Mouse (Mus musculus): ENCODE results near the gene Cdk5.

The Cdk5 gene

GRCm38 (mm10) chr5:24392724-24393123 is 30.6 kb downstream of the Cdk5 start:
- no peak for TF ChIP-seq GATA4 (IDR thresholded peaks at IDR 0.05; ENCODE audit: insufficient replicate concordance, low read length)

- TF ChIP-seq GATA4 (IDR thresholded peaks at IDR 0.05; ENCODE audit: insufficient replicate concordance, low read length): no peak
Observed at GRCm38 (mm10) chr5:24391864-24392263, 31.5 kb downstream of the Cdk5 start, which contains the start of gene Atg9b. Atg9b (minus strand) TSS chr5:24392143.

- TF ChIP-seq GATA4 (IDR thresholded peaks at IDR 0.05; ENCODE audit: insufficient replicate concordance, low read length): no peak
Observed at GRCm38 (mm10) chr5:24389658-24390020, 33.7 kb downstream of the Cdk5 start.

- TF ChIP-seq GATA4 (IDR thresholded peaks at IDR 0.05; ENCODE audit: insufficient replicate concordance, low read length): no peak
Observed at GRCm38 (mm10) chr5:24389011-24389657, 34.2 kb downstream of the Cdk5 start.

GRCm38 (mm10) chr5:24388246-24388915 is 34.9 kb downstream of the Cdk5 start:
- TF ChIP-seq GATA4 (IDR thresholded peaks at IDR 0.05; ENCODE audit: insufficient replicate concordance, low read length): no peak

GRCm38 (mm10) chr5:24387264-24388241 is 35.8 kb downstream of the Cdk5 start:
- TF ChIP-seq GATA4 (IDR thresholded peaks at IDR 0.05; ENCODE audit: insufficient replicate concordance, low read length): no peak

GRCm38 (mm10) chr5:24385887-24386550 is 37.3 kb downstream of the Cdk5 start:
- no peak for TF ChIP-seq GATA4 (IDR thresholded peaks at IDR 0.05; ENCODE audit: insufficient replicate concordance, low read length)

GRCm38 (mm10) chr5:24385374-24385773 is 38.0 kb downstream of the Cdk5 start:
- no peak for TF ChIP-seq GATA4 (IDR thresholded peaks at IDR 0.05; ENCODE audit: insufficient replicate concordance, low read length)

- no peak for TF ChIP-seq GATA4 (IDR thresholded peaks at IDR 0.05; ENCODE audit: insufficient replicate concordance, low read length)
Observed at GRCm38 (mm10) chr5:24384407-24384806, 38.9 kb downstream of the Cdk5 start.

- no peak for TF ChIP-seq GATA4 (IDR thresholded peaks at IDR 0.05; ENCODE audit: insufficient replicate concordance, low read length)
Observed at GRCm38 (mm10) chr5:24383026-24383859, 40.1 kb downstream of the Cdk5 start.

GRCm38 (mm10) chr5:24381988-24382387 is 41.3 kb downstream of the Cdk5 start:
- no peak for TF ChIP-seq GATA4 (IDR thresholded peaks at IDR 0.05; ENCODE audit: insufficient replicate concordance, low read length)

- TF ChIP-seq GATA4 (IDR thresholded peaks at IDR 0.05; ENCODE audit: insufficient replicate concordance, low read length): no peak
Observed at GRCm38 (mm10) chr5:24381486-24381885, 41.8 kb downstream of the Cdk5 start.

- no peak for TF ChIP-seq GATA4 (IDR thresholded peaks at IDR 0.05; ENCODE audit: insufficient replicate concordance, low read length)
Observed at GRCm38 (mm10) chr5:24380499-24380898, 42.8 kb downstream of the Cdk5 start.

- no peak for TF ChIP-seq GATA4 (IDR thresholded peaks at IDR 0.05; ENCODE audit: insufficient replicate concordance, low read length)
Observed at GRCm38 (mm10) chr5:24379501-24379900, 43.8 kb downstream of the Cdk5 start.
